9 mouse cellular contexts compared by ENCODE assay signal in genomic region chr12:119946311-119946692, GRCm38 (mm10). TPM values are rescaled to one million over a fixed set of nuclear protein-coding genes. Genes with fewer than 3 reads are reported as not detected.
DNase-seq lines count a peak whose midpoint lies in the region; ATAC-seq and TF ChIP-seq lines count a peak whose summit lies in the region.
"Had no signal": no experiment of that assay in that cellular context is flagged by ENCODE, and none has a peak within 500 bp of the region (broad histone marks: within the 10 kb centered on the region; RNA-seq: fewer than 3 reads in every experiment).

No protein-coding gene starts in this region.

- ATAC-seq in forebrain, embryonic 14.5 days: peak; percentile 78
- ATAC-seq in limb, embryonic 13.5 days (ENCODE audit: low FRiP score, low read depth): peak; percentile 48; the same call in 1 of the 2 replicates
- no peak for ATAC-seq in monocyte, adult 5-6 weeks (replicated peaks; ENCODE audit: insufficient number of reproducible peaks, low FRiP score, low TSS enrichment, poor library complexity, severe bottlenecking)

- WGBS in heart, adult 2 months: 5% methylated on average over 14 of the region's 14 CpGs
- WGBS in forebrain, embryonic 14.5 days: 6% methylated on average over 14 of the region's 14 CpGs
- WGBS in limb, embryonic 13.5 days: 4% methylated on average over 14 of the region's 14 CpGs
- WGBS in small intestine, adult 2 months: 6% methylated on average over 14 of the region's 14 CpGs

- TF ChIP-seq EP300 in heart, adult 2 months (IDR thresholded peaks at IDR 0.05; ENCODE audit: insufficient read depth, low read depth, low read length): no peak

- H3K4me3 ChIP-seq in heart, adult 2 months: peak overlapping the region; percentile 33
- peak overlapping the region; percentile 48 for H3K4me3 ChIP-seq in forebrain, embryonic 14.5 days (ENCODE audit: low read depth, low read length)
- H3K4me3 ChIP-seq in limb, embryonic 13.5 days: peak overlapping the region; percentile 46
- H3K4me3 ChIP-seq in small intestine, adult 2 months (ENCODE audit: low read depth, low read length): peak overlapping the region; percentile 21

- peak overlapping the region; percentile 46; the same call in 1 of the 2 replicates for H3K9ac ChIP-seq in heart, adult 2 months (ENCODE audit: low read depth, low read length)
- H3K9ac ChIP-seq in forebrain, embryonic 14.5 days (ENCODE audit: low read length): peak overlapping the region; percentile 72
- H3K9ac ChIP-seq in limb, embryonic 13.5 days: peak overlapping the region; percentile 65

- H3K79me2 ChIP-seq in heart, adult 2 months (replicated peaks; ENCODE audit: control insufficient read depth, insufficient read depth, low read length): no peaks in the 10 kb centered on the region

- TF ChIP-seq CTCF in heart, adult 2 months (IDR thresholded peaks at IDR 0.05): no peak
- TF ChIP-seq CTCF in small intestine, adult 2 months (IDR thresholded peaks at IDR 0.05; ENCODE audit: extremely low read depth, insufficient read length, insufficient replicate concordance, low read depth, low read length): no peak

- DNase-seq in heart, adult 2 months: no peak
- no peak for DNase-seq in heart, adult 9 months (ENCODE audit: low spot score in 2 of 2)
- DNase-seq in ES-CJ7 (ENCODE audit: low read depth, low spot score): peak; percentile 3
- peak; percentile 44 for DNase-seq in forebrain, embryonic 14.5 days (ENCODE audit: low spot score)
- no peak for DNase-seq in layer of hippocampus, postnatal 36 days

- no peaks in the 10 kb centered on the region for H3K27me3 ChIP-seq in heart, adult 2 months (ENCODE audit: control insufficient read depth, insufficient read depth, low read length)
- no peaks in the 10 kb centered on the region for H3K27me3 ChIP-seq in forebrain, embryonic 14.5 days (replicated peaks; ENCODE audit: control insufficient read depth, insufficient read depth, low read length)
- peaks cover 26% of the 10 kb centered on the region for H3K27me3 ChIP-seq in limb, embryonic 13.5 days
- no peaks in the 10 kb centered on the region for H3K27me3 ChIP-seq in small intestine, adult 2 months (ENCODE audit: control insufficient read depth, insufficient read depth, low read length)

- peak overlapping the region; percentile 79 for H3K4me2 ChIP-seq in forebrain, embryonic 14.5 days (ENCODE audit: low read length)
- peak overlapping the region; percentile 69 for H3K4me2 ChIP-seq in limb, embryonic 13.5 days (replicated peaks)

- no peaks in the 10 kb centered on the region for H3K4me1 ChIP-seq in heart, adult 2 months (ENCODE audit: control insufficient read depth, insufficient read depth, low read length)
- H3K4me1 ChIP-seq in forebrain, embryonic 14.5 days (ENCODE audit: control insufficient read depth, insufficient read depth, low read length): 0 out of 2 replicates have a peak, but pooled peaks cover 2% of the 10 kb centered on the region
- H3K4me1 ChIP-seq in limb, embryonic 13.5 days: no peaks in the 10 kb centered on the region
- no peaks in the 10 kb centered on the region for H3K4me1 ChIP-seq in small intestine, adult 2 months (ENCODE audit: control insufficient read depth, insufficient read depth, insufficient read length, low read length)

- intact Hi-C loops in heart, adult 2 months (cut with DNase I): no loop called here

- TF ChIP-seq POLR2A in heart, adult 2 months (IDR thresholded peaks at IDR 0.05; ENCODE audit: insufficient read depth, low read depth, low read length): no peak
- TF ChIP-seq POLR2A in small intestine, adult 2 months (IDR thresholded peaks at IDR 0.05; ENCODE audit: low read depth, low read length): no peak

- no peaks in the 10 kb centered on the region for H3K36me3 ChIP-seq in heart, adult 2 months (ENCODE audit: control insufficient read depth, insufficient read depth, low read length)
- H3K36me3 ChIP-seq in forebrain, embryonic 14.5 days (ENCODE audit: control insufficient read depth, insufficient read depth, low read length): no peaks in the 10 kb centered on the region
- H3K36me3 ChIP-seq in limb, embryonic 13.5 days: no peaks in the 10 kb centered on the region
- H3K36me3 ChIP-seq in small intestine, adult 2 months (ENCODE audit: control insufficient read depth, insufficient read depth, low read length): no peaks in the 10 kb centered on the region
- H3K36me3 ChIP-seq: G1E had no signal

- no peaks in the 10 kb centered on the region for H3K9me3 ChIP-seq in forebrain, embryonic 14.5 days (replicated peaks; ENCODE audit: control insufficient read depth, low read length)
- H3K9me3 ChIP-seq in limb, embryonic 13.5 days: no peaks in the 10 kb centered on the region
- H3K9me3 ChIP-seq: G1E had no signal

- no peak overlapping the region for H3K27ac ChIP-seq in heart, adult 2 months
- H3K27ac ChIP-seq in forebrain, embryonic 14.5 days (ENCODE audit: low read depth, low read length): peak overlapping the region; percentile 14; the same call in 1 of the 2 replicates
- no peak overlapping the region for H3K27ac ChIP-seq in limb, embryonic 13.5 days
- no peak overlapping the region for H3K27ac ChIP-seq in small intestine, adult 2 months (ENCODE audit: insufficient read depth, low read depth, low read length)

RNA-seq across cellular contexts. Expression of gene Tmem196, which starts 0.7 kb away (rescaled TPM):
- total RNA-seq in heart, adult 2 months (2021): 1 to 10 TPM in 1 of 2 experiments, under 1 TPM in 1; 0.89 to 1.0 TPM
- polyA plus RNA-seq in heart, adult 2 months (2012; rRNA removed): 0.49 and 0.76 TPM in 2 replicates
- polyA plus RNA-seq in forebrain, embryonic 14.5 days (2014; fragmentation: Nextera tagmentation; extraction: Ambion mirVana): 2.5 and 4.1 TPM in 2 replicates
- 1.1 and 1.4 TPM in 2 replicates for polyA plus RNA-seq in limb, embryonic 13.5 days (2015; fragmentation: Nextera tagmentation; extraction: Ambion mirVana)
- not detected in 2 replicates for polyA plus RNA-seq in small intestine, adult 2 months (2012; rRNA removed)
- total RNA-seq in monocyte, adult 5-6 weeks (2017): 0.75 TPM in 1 of 3 replicates, not detected in the others
- 1 to 10 TPM; 8.0 to 8.8 TPM for total RNA-seq in layer of hippocampus, postnatal 36 days (2021)
- polyA plus RNA-seq: G1E had no signal

Comparison
In these comparisons a context has a peak if more than half of its experiments do, and no peak if none do; other contexts are left out.
1. DNase-seq: peak in ES-CJ7 (single experiment) and forebrain, embryonic 14.5 days (single experiment); none in heart, adult 2 months (0 of 2), heart, adult 9 months (0 of 2) and layer of hippocampus, postnatal 36 days (0 of 2).
2. Peak in every context shown above with its lines, with median percentiles within 50 percentile points of each other: H3K4me3 ChIP-seq and H3K9ac ChIP-seq.